Mouse (Mus musculus) liver, embryonic 14.5 days (tissue): ENCODE results near the gene Esm1.

Source experiments
- CTCF ChIP-seq: IDR thresholded peaks from 2 replicates; pipeline ENCODE4 v1.5.1; 2016; ENCODE audit warnings: antibody characterized with exemption, low read depth, control low read depth
- EP300 ChIP-seq: IDR thresholded peaks from 2 replicates; pipeline ENCODE4 v1.6.1; 2016; ENCODE audit warnings: antibody characterized with exemption, low read depth

- TF ChIP-seq CTCF, result no peak
- TF ChIP-seq EP300, result no peak
Measured at GRCm38 (mm10) chr13:113174162-113174561, 35.3 kb upstream of the Esm1 start.
